Mouse (Mus musculus): Measurements from ENCODE around the gene Zc3h12a. TPM values are rescaled to one million over a fixed set of nuclear protein-coding genes. Genes with fewer than 3 reads are reported as not detected.

The Zc3h12a gene
- polyA plus RNA-seq (2012; ENCODE audit: insufficient read depth, insufficient read length, low replicate concordance, missing spikeins) = not detected in 2 replicates

DNA sequence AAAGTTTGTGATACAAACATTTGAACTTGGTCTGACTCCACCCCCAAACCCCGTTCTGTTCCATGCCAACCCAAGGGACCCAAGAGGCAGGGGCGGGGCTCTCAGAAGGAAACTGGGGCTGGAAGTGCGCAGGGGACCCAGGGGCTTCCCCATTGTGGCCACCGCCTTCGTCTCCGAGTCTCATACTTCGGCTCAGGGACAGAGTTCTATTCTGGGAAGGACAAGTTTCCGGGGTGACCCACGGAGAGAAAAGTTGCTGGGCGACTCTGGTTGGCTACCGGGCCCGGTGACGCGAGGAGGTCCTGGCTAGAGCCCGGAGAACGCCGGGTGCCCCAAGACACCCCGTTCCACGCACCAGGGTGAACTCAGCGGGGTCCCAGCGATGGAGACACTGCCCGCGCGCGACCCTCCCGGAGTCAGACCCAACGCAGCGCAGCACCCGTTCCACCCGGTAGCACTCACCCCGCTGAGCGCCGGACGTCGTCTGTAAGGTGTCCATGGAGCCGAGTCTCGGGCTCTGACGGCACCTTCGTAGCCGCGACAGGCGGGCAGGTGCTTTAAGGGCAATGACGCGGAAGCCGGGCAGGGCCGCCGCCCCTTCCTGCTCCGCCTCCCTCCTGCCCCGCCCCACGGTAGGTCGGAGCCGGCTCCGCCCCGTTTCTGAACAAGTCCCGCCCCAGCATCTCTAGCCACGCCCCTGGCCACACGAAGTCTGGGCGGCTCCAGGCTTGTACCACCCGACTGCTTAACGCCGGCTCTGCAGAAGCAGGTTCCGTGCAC lies at the start of gene Zc3h12a:
Gene Zc3h12a (minus strand): TSS at position 536 of the 780 bp plus-strand sequence.
- WGBS = 1% methylated on average over 62 of the region's 62 CpGs
- Histone ChIP-seq H3K4me1 (ENCODE audit: control insufficient read depth, insufficient read depth, low read length) (peaks cover 34% of the 10 kb centered on the region), H3K27ac (ENCODE audit: insufficient read depth, low read depth, low read length) (no peak within 1 kb of the TSS), H3K4me3 (ENCODE audit: insufficient read depth, low read depth, low read length) (peak within 1 kb of the TSS; percentile 53)
- no peak for TF ChIP-seq CTCF (IDR thresholded peaks at IDR 0.05; ENCODE audit: insufficient read depth, low read depth, low read length)
- TF ChIP-seq POLR2A (IDR thresholded peaks at IDR 0.05; ENCODE audit: insufficient read depth, low read depth, low read length) = no peak

DNA sequence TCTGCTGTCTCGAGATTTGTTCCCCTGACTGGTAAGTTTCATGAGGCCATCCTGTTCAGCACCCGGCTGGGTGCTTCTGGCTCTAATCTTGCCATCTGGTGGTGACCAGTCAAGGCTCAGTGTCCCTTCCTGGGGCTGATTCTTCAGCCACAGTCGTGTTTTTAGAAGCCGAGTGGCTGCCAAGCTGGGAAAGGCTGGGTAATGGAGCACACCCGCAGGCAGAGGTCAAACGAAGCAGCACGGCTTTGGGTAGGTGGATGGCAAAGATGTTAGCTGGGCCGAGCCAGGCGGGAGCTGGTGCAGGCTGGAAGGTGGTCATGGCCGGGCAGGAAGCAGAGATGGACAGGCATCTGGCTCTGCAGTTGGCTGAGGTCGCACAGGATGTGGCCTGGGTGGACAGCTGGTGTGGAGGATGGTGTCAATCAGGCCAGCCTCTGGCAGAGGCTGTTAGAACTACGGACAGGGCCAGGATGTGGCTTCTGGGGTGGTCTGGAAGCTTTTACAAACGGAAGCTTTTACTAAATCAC lies 49.1 kb upstream of the Zc3h12a start:
- Histone ChIP-seq H3K4me1 (ENCODE audit: control insufficient read depth, insufficient read depth, low read length) (no peaks in the 10 kb centered on the region; the same call in none of the 2 replicates), H3K27ac (ENCODE audit: insufficient read depth, low read depth, low read length) (no peak overlapping the region), H3K4me3 (ENCODE audit: insufficient read depth, low read depth, low read length) (no peak overlapping the region)
- TF ChIP-seq CTCF (IDR thresholded peaks at IDR 0.05; ENCODE audit: insufficient read depth, low read depth, low read length) = no peak
- no peak for TF ChIP-seq POLR2A (IDR thresholded peaks at IDR 0.05; ENCODE audit: insufficient read depth, low read depth, low read length)
- 78% methylated on average over 13 of the region's 13 CpGs for WGBS

DNA sequence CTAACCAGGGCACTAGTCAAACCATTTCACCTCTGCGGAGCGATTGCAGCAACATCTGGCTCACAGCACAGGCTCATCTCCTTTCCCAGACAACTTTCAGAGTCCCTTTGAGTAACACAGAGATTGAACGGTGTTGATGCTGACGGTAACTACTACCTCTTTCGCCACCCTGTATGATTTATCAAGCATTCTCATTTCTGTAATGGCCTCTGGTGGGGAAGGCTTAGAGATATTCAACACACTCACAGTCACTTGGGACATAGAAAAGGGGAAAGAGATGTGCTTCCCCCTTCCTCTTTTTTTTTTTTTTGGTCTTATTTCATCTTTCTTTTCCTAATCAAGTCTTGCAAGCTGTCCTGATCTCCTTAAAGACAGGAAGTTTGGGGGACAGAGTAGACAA lies 48.5 kb upstream of the Zc3h12a start:
- H3K4me3 ChIP-seq (ENCODE audit: insufficient read depth, low read depth, low read length) = no peak overlapping the region
- TF ChIP-seq CTCF (IDR thresholded peaks at IDR 0.05; ENCODE audit: insufficient read depth, low read depth, low read length) (no peak), POLR2A (IDR thresholded peaks at IDR 0.05; ENCODE audit: insufficient read depth, low read depth, low read length) (no peak)
- 91% methylated on average over 5 of the region's 5 CpGs for WGBS
- no peak overlapping the region for H3K27ac ChIP-seq (ENCODE audit: insufficient read depth, low read depth, low read length)
- no peaks in the 10 kb centered on the region; the same call in none of the 2 replicates for H3K4me1 ChIP-seq (ENCODE audit: control insufficient read depth, insufficient read depth, low read length)

DNA sequence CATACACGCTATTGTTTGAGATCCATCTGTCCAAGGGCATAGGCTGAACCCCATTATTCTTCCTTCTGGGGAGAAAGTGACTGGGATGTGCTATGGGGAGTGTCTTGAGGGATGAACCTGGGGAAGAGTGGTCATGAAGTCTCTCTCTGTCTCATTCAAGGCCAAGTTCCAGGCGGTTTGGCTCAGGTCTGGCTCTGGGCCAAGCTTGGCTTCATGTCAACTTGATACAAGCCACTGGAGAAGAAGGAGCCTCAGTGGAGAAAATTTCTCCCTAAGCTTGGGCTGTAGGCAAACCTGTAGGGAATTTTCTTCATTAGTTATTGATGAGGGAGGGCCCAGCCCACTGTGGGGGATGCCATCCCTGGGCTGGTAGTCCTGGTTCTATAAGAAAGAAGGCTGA lies 48.0 kb upstream of the Zc3h12a start:
- TF ChIP-seq CTCF (IDR thresholded peaks at IDR 0.05; ENCODE audit: insufficient read depth, low read depth, low read length) = no peak
- TF ChIP-seq POLR2A (IDR thresholded peaks at IDR 0.05; ENCODE audit: insufficient read depth, low read depth, low read length) = no peak

DNA sequence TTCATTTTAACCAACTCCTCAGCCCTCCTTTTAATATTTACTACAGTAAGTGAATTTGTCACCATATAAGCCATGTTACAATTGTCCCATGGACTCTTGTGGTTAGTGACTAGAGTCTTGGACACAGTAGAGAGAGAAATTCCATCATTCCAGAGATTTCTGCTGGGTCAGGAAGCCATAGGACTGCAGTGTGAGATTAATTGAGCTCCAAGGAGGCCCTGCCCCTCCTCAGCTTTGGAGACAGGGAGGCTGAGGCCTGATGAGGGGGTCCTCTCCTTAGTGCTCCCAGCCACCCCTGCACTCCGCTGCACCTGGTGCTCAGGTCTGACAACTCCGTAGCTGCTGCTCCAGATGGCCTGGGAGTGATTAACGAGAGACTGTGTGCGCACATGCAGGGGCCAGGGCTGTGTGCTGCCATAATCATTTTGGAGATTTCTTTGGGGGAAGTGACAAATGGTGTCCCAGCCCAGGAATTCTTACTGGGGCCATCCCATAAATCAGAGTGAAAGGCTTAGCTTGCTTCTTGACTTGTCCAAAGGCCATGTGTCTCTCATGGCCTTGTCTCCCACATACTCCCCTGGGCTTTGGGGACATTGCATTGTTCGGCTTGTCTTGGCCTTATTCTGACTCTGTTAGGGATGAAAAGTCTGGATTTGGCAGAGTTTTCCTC lies 47.0 kb upstream of the Zc3h12a start:
- WGBS = 89% methylated on average over 5 of the region's 5 CpGs
- no peak for TF ChIP-seq POLR2A (IDR thresholded peaks at IDR 0.05; ENCODE audit: insufficient read depth, low read depth, low read length)
- no peak for TF ChIP-seq CTCF (IDR thresholded peaks at IDR 0.05; ENCODE audit: insufficient read depth, low read depth, low read length)
- Histone ChIP-seq H3K27ac (ENCODE audit: insufficient read depth, low read depth, low read length) (no peak overlapping the region), H3K4me1 (ENCODE audit: control insufficient read depth, insufficient read depth, low read length) (no peaks in the 10 kb centered on the region; the same call in none of the 2 replicates), H3K4me3 (ENCODE audit: insufficient read depth, low read depth, low read length) (no peak overlapping the region)

More for the DNA sequence above, 48.0 kb upstream of the Zc3h12a start:
- 66% methylated on average over 2 of the region's 2 CpGs for WGBS
- Histone ChIP-seq H3K4me3 (ENCODE audit: insufficient read depth, low read depth, low read length) (no peak overlapping the region), H3K27ac (ENCODE audit: insufficient read depth, low read depth, low read length) (no peak overlapping the region), H3K4me1 (ENCODE audit: control insufficient read depth, insufficient read depth, low read length) (no peaks in the 10 kb centered on the region; the same call in none of the 2 replicates)

DNA sequence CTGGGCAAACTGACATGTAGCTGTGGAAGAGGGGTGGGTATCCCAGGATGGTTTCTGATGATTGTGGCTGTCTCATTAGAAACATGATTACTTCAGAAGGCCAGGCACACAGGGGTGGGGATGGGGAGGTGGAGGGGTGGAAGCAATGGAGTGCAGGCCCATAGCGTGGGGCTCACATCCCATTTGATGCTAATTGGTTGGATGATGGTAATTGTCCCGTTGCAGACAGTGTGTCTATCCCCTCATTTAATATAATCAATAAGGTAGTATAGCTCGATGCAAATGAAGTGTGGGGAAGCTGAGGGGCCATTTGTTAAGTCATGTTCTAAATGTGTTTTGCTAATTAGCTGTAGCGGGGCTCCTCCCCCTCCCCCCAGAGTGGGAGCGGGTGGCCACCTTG lies 45.5 kb upstream of the Zc3h12a start:
- H3K4me1 ChIP-seq (ENCODE audit: control insufficient read depth, insufficient read depth, low read length) = no peaks in the 10 kb centered on the region; the same call in none of the 2 replicates
- TF ChIP-seq CTCF (IDR thresholded peaks at IDR 0.05; ENCODE audit: insufficient read depth, low read depth, low read length) = no peak
- no peak for TF ChIP-seq POLR2A (IDR thresholded peaks at IDR 0.05; ENCODE audit: insufficient read depth, low read depth, low read length)
- H3K4me3 ChIP-seq (ENCODE audit: insufficient read depth, low read depth, low read length) = no peak overlapping the region
- H3K27ac ChIP-seq (ENCODE audit: insufficient read depth, low read depth, low read length) = no peak overlapping the region
- WGBS = 74% methylated on average over 5 of the region's 5 CpGs

DNA sequence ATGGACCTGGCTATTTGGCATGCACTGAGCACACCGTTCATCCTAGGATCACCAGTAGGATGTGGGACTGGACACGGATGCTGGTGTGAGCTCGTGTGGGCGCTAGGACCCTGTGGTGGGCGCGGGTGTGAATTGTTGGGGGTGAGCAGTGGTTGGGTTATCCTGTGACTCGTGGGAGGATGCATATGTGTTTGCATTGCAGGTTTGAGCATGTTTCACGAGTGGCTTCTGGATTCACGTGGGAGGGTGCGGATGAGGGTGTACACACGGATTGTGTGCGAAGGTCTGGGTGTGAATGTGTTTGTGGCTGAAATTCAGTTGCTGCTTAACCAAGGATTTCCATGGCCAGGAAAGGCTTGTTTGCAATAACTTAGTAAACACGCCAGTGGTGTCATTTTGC lies 45.1 kb upstream of the Zc3h12a start:
- no peak overlapping the region for H3K4me3 ChIP-seq (ENCODE audit: insufficient read depth, low read depth, low read length)
- H3K4me1 ChIP-seq (ENCODE audit: control insufficient read depth, insufficient read depth, low read length) = no peaks in the 10 kb centered on the region; the same call in none of the 2 replicates
- TF ChIP-seq CTCF (IDR thresholded peaks at IDR 0.05; ENCODE audit: insufficient read depth, low read depth, low read length) (no peak), POLR2A (IDR thresholded peaks at IDR 0.05; ENCODE audit: insufficient read depth, low read depth, low read length) (no peak)
- 92% methylated on average over 13 of the region's 13 CpGs for WGBS
- H3K27ac ChIP-seq (ENCODE audit: insufficient read depth, low read depth, low read length) = no peak overlapping the region

DNA sequence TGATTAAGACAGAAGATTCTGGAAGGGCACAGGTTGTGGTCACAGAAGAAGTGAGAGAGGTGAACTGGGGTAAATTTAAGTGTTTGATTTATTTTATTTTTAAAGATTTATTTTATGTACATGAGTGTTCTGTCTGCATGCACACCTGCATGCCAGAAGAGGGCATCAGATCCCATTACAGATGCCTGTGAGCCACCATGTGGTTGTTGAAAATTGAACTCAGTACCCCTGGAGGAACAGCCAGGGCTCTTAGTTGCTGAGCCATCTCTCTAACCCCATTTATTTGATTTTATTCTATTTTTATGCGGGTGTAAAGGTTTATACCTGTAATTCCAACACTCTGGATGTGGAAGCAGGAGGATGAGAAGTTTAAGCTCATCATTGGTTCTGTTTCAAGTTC lies 40.1 kb upstream of the Zc3h12a start:
- TF ChIP-seq CTCF (IDR thresholded peaks at IDR 0.05; ENCODE audit: insufficient read depth, low read depth, low read length) (no peak), POLR2A (IDR thresholded peaks at IDR 0.05; ENCODE audit: insufficient read depth, low read depth, low read length) (no peak)
- WGBS = 88% methylated on average over 1 of the region's 1 CpGs
- Histone ChIP-seq H3K27ac (ENCODE audit: insufficient read depth, low read depth, low read length) (no peak overlapping the region), H3K4me3 (ENCODE audit: insufficient read depth, low read depth, low read length) (no peak overlapping the region), H3K4me1 (ENCODE audit: control insufficient read depth, insufficient read depth, low read length) (no peaks in the 10 kb centered on the region; the same call in 1 of the 2 replicates)

DNA sequence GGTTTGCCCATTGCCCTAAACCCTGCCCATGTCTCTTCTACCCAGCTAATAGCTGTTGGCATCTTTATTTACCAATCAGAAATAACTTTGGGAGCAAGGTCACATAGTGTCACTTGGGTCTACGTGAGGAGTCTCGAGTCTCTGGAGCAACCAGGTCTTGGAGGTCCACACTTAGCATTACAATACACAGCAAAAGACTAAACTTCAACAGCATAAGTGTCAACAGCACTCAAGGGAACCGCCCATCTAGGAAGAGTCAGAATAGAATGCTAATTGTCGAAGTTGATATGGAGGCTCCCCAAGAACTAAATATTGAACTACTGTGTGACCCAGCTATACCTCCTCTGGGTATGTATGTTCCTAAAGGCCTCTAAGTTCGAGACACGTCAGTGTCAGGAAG lies 37.2 kb upstream of the Zc3h12a start:
- H3K27ac ChIP-seq (ENCODE audit: insufficient read depth, low read depth, low read length) = no peak overlapping the region
- TF ChIP-seq CTCF (IDR thresholded peaks at IDR 0.05; ENCODE audit: insufficient read depth, low read depth, low read length) = no peak
- TF ChIP-seq POLR2A (IDR thresholded peaks at IDR 0.05; ENCODE audit: insufficient read depth, low read depth, low read length) = no peak
- WGBS = 94% methylated on average over 6 of the region's 6 CpGs
- no peak overlapping the region for H3K4me3 ChIP-seq (ENCODE audit: insufficient read depth, low read depth, low read length)
- H3K4me1 ChIP-seq (ENCODE audit: control insufficient read depth, insufficient read depth, low read length) = no peaks in the 10 kb centered on the region; the same call in 1 of the 2 replicates
